Mouse (Mus musculus): ENCODE data around the gene Nipal1. TPM values are rescaled to one million over a fixed set of nuclear protein-coding genes. Genes with fewer than 3 reads are reported as not detected.

The Nipal1 gene
- polyA plus RNA-seq, 1 experiment from 2014 or later = 3.5 TPM

DNA sequence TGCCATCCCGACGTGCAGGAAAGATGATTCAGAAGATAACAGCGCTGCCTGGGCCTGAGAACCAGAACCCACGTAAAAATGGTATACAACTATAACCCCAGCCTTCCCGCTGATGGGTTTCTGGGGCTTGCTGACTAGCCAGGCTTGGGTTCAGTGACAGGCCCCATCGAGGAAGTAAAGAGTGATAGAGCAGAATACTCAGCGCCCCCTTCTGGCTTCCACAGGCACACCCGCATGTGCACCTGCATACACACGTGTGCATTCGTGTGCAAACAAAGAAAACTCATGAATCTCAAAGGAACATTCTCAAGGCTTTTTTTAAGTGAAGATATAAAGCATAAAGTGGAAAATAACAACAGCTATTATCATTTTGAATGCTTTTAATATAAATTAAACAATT, 1.5 kb upstream of the Nipal1 start:
- no peak for ATAC-seq (ENCODE audit: insufficient number of reproducible peaks, insufficient read depth, low FRiP score, low TSS enrichment, low read depth)
- Histone ChIP-seq H3K27ac (no peak overlapping the region), H3K4me1 (peaks cover 7% of the 10 kb centered on the region), H3K9me3 (no peaks in the 10 kb centered on the region), H3K9ac (no peak overlapping the region), H3K4me3 (no peak overlapping the region), H3K27me3 (peaks cover 38% of the 10 kb centered on the region), H3K36me3 (no peaks in the 10 kb centered on the region), H3K4me2 (no peak overlapping the region)
- WGBS = 34% methylated on average over 10 of the region's 10 CpGs

DNA sequence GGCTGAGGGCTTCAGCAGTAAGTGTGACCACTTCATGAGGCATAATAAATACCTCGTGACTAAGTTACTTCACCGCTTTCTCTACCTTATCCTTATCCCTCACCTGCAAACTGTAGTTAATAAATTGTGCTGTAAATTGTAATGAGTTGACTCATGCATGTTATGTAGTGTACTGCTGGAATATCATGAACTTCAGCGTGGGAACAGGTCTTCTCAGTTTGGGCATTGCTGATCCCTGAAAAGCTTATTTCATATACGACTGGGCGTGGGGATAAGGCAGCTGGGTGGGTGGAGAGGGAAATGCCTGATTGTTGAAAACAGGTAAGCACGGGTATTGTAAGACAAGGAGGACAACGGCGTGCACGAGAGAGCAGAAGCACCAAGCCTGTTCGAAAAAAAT, 599 bp upstream of the Nipal1 start:
- ATAC-seq (ENCODE audit: insufficient number of reproducible peaks, insufficient read depth, low FRiP score, low TSS enrichment, low read depth) = no peak
- peaks cover 7% of the 10 kb centered on the region for H3K4me1 ChIP-seq
- no peaks in the 10 kb centered on the region for H3K36me3 ChIP-seq
- H3K9me3 ChIP-seq = no peaks in the 10 kb centered on the region
- H3K4me2 ChIP-seq = peak overlapping the region; percentile 88
- no peak overlapping the region for H3K27ac ChIP-seq
- 0 out of 2 replicates have a peak overlapping the region, but pooled peaks have one; percentile 59 for H3K9ac ChIP-seq
- peak overlapping the region; percentile 52 for H3K4me3 ChIP-seq
- H3K27me3 ChIP-seq = peaks cover 38% of the 10 kb centered on the region
- 30% methylated on average over 10 of the region's 10 CpGs for WGBS

- peak overlapping the region; percentile 88 for H3K4me2 ChIP-seq
- no peaks in the 10 kb centered on the region for H3K36me3 ChIP-seq
- peaks cover 3% of the 10 kb centered on the region; the same call in 1 of the 2 replicates for H3K9me3 ChIP-seq
- H3K4me3 ChIP-seq = peak overlapping the region; percentile 52
- ATAC-seq (ENCODE audit: insufficient number of reproducible peaks, insufficient read depth, low FRiP score, low TSS enrichment, low read depth) = no peak
- peaks cover 7% of the 10 kb centered on the region for H3K4me1 ChIP-seq
- H3K9ac ChIP-seq = peak overlapping the region; percentile 59
- no peak overlapping the region for H3K27ac ChIP-seq
- H3K27me3 ChIP-seq = peaks cover 38% of the 10 kb centered on the region
- 3% methylated on average over 18 of the region's 18 CpGs for WGBS
These were observed 482 bp downstream of the Nipal1 start for GRCm38 (mm10) chr5:72647958-72648595.

GRCm38 (mm10) chr5:72648987-72649735, 1.6 kb downstream of the Nipal1 start:
- no peak for ATAC-seq (ENCODE audit: insufficient number of reproducible peaks, insufficient read depth, low FRiP score, low TSS enrichment, low read depth)
- Histone ChIP-seq H3K4me2 (no peak overlapping the region), H3K4me3 (no peak overlapping the region), H3K36me3 (no peaks in the 10 kb centered on the region), H3K9ac (no peak overlapping the region), H3K9me3 (peaks cover 3% of the 10 kb centered on the region; the same call in 1 of the 2 replicates), H3K4me1 (peaks cover 7% of the 10 kb centered on the region), H3K27me3 (peaks cover 38% of the 10 kb centered on the region), H3K27ac (no peak overlapping the region)
- 83% methylated on average over 9 of the region's 9 CpGs for WGBS

- peaks cover 6% of the 10 kb centered on the region; the same call in 1 of the 2 replicates for H3K4me1 ChIP-seq
- H3K4me2 ChIP-seq = no peak overlapping the region
- H3K36me3 ChIP-seq = no peaks in the 10 kb centered on the region
- H3K9ac ChIP-seq = no peak overlapping the region
- no peak overlapping the region for H3K27ac ChIP-seq
- H3K4me3 ChIP-seq = no peak overlapping the region
- ATAC-seq (ENCODE audit: insufficient number of reproducible peaks, insufficient read depth, low FRiP score, low TSS enrichment, low read depth) = no peak
- whole genome bisulfite sequencing = 79% methylated on average over 10 of the region's 10 CpGs
- H3K27me3 ChIP-seq = peaks cover 14% of the 10 kb centered on the region
- peaks cover 3% of the 10 kb centered on the region; the same call in 1 of the 2 replicates for H3K9me3 ChIP-seq
These were observed 5.6 kb downstream of the Nipal1 start for GRCm38 (mm10) chr5:72653068-72653674.

DNA sequence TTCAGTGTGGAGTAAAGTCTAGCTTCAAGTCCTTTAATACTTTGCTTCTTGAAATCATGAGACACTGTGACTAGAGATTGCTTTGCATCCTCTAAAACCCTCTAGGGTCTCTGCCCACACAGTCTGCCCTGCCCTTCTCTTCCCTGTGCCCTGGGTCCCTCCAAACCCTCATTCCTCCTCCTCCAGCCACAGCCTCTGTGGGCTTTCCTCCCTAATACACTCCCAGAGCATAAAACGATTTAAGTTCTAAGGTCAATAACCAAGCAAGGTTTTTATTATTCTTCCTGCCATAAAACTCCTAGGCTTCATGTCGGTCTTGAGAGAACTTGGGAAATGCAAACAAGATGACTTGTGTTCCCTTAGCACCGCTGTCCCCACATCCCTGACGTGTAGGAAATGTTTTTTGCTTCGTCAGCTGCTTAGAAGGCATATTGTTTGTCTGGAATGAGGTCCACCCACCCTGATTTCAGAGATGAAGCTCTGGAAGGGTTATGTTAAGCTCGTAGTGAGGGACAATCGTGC, 8.7 kb downstream of the Nipal1 start:
- peaks cover 3% of the 10 kb centered on the region; the same call in 1 of the 2 replicates for H3K9me3 ChIP-seq
- H3K4me1 ChIP-seq = 0 out of 2 replicates have a peak, but pooled peaks cover 5% of the 10 kb centered on the region
- no peak overlapping the region for H3K9ac ChIP-seq
- no peak overlapping the region for H3K4me3 ChIP-seq
- H3K27ac ChIP-seq = no peak overlapping the region
- no peaks in the 10 kb centered on the region for H3K27me3 ChIP-seq
- no peak overlapping the region for H3K4me2 ChIP-seq
- no peaks in the 10 kb centered on the region for H3K36me3 ChIP-seq
- no peak for ATAC-seq (ENCODE audit: insufficient number of reproducible peaks, insufficient read depth, low FRiP score, low TSS enrichment, low read depth)
- 48% methylated on average over 7 of the region's 7 CpGs for WGBS

GRCm38 (mm10) chr5:72658375-72658774, 10.8 kb downstream of the Nipal1 start:
- Histone ChIP-seq H3K27ac (no peak overlapping the region), H3K4me3 (no peak overlapping the region), H3K36me3 (no peaks in the 10 kb centered on the region), H3K9ac (no peak overlapping the region), H3K4me1 (0 out of 2 replicates have a peak, but pooled peaks cover 5% of the 10 kb centered on the region), H3K27me3 (no peaks in the 10 kb centered on the region), H3K9me3 (no peaks in the 10 kb centered on the region), H3K4me2 (no peak overlapping the region)
- 91% methylated on average over 13 of the region's 13 CpGs for WGBS
- ATAC-seq (ENCODE audit: insufficient number of reproducible peaks, insufficient read depth, low FRiP score, low TSS enrichment, low read depth) = no peak

DNA sequence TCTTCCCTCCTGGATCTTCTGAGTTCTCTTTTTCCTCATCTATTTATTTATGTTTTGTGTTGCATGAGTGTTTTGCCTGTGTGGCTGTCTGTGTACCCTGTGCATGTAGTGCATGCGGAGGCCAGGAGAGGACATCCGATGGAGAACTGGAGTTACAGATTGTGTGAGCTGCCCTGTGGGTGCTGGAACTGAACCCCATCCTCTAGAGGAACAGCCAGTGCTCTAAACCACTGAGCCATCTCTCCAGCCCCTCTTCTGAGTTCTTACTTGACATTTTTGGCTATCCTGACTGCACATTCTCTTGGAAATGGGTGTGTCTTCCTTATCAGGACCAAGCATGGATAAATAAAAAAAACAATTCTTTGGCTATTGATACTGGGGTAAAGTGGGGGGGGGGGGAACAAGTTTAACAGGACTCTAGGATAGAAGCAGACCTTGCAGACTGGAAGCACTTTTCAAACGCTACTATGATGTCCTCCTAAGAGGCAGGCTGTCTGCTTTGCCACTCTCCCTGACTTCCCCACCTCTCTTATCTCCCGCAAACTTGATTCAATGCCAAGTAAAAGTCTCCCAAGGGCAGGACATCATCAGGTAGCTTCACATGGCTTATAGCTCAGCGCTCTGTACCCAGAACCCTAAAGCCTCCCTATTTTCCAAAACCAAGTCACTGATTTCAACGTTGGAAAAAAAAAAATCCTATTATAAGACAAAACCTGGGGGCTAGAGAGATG, 13.6 kb downstream of the Nipal1 start:
- no peaks in the 10 kb centered on the region for H3K9me3 ChIP-seq
- no peak overlapping the region for H3K4me3 ChIP-seq
- 82% methylated on average over 6 of the region's 6 CpGs for WGBS
- ATAC-seq (ENCODE audit: insufficient number of reproducible peaks, insufficient read depth, low FRiP score, low TSS enrichment, low read depth) = no peak
- no peaks in the 10 kb centered on the region for H3K27me3 ChIP-seq
- H3K9ac ChIP-seq = no peak overlapping the region
- 0 out of 2 replicates have a peak, but pooled peaks cover 4% of the 10 kb centered on the region for H3K4me1 ChIP-seq
- H3K36me3 ChIP-seq = no peaks in the 10 kb centered on the region
- H3K4me2 ChIP-seq = no peak overlapping the region
- no peak overlapping the region for H3K27ac ChIP-seq

- H3K9me3 ChIP-seq = no peaks in the 10 kb centered on the region
- no peak overlapping the region for H3K4me2 ChIP-seq
These were observed 16.5 kb downstream of the Nipal1 start for GRCm38 (mm10) chr5:72664126-72664525.

GRCm38 (mm10) chr5:72664854-72665253, 17.3 kb downstream of the Nipal1 start:
- Histone ChIP-seq H3K27ac (no peak overlapping the region), H3K27me3 (no peaks in the 10 kb centered on the region), H3K4me3 (no peak overlapping the region), H3K4me1 (no peaks in the 10 kb centered on the region), H3K4me2 (no peak overlapping the region), H3K9ac (no peak overlapping the region), H3K36me3 (no peaks in the 10 kb centered on the region), H3K9me3 (no peaks in the 10 kb centered on the region)
- 57% methylated on average over 3 of the region's 3 CpGs for WGBS
- no peak for ATAC-seq (ENCODE audit: insufficient number of reproducible peaks, insufficient read depth, low FRiP score, low TSS enrichment, low read depth)

More at GRCm38 (mm10) chr5:72664126-72664525, 16.5 kb downstream of the Nipal1 start:
- Histone ChIP-seq H3K36me3 (no peaks in the 10 kb centered on the region), H3K4me3 (no peak overlapping the region), H3K27me3 (no peaks in the 10 kb centered on the region), H3K9ac (no peak overlapping the region), H3K4me1 (no peaks in the 10 kb centered on the region), H3K27ac (no peak overlapping the region)
- WGBS = 87% methylated on average over 5 of the region's 5 CpGs
- ATAC-seq (ENCODE audit: insufficient number of reproducible peaks, insufficient read depth, low FRiP score, low TSS enrichment, low read depth) = no peak

DNA sequence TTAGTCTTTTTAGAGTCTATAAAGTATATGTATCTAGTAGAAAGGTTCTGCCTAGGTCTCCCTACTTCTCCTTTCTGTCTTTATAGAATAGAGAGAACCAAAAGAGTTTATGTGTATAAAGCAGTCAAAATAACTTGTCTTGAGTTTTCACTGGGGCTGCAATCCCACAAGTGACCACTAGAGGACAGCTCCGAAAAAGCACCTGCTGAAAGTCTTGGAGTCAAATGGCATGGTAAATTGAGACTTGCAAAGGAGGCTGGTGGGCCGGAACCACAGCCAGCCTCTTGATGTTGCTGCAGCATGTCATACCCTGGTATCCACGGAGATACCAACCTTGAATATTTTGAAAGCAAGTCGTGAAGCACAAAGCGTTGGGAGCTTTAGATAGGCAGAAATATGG, 17.7 kb downstream of the Nipal1 start:
- Histone ChIP-seq H3K27ac (no peak overlapping the region), H3K9ac (no peak overlapping the region), H3K4me3 (no peak overlapping the region), H3K4me1 (no peaks in the 10 kb centered on the region), H3K36me3 (no peaks in the 10 kb centered on the region), H3K9me3 (no peaks in the 10 kb centered on the region), H3K4me2 (no peak overlapping the region), H3K27me3 (no peaks in the 10 kb centered on the region)
- 17% methylated on average over 5 of the region's 5 CpGs for WGBS
- ATAC-seq (ENCODE audit: insufficient number of reproducible peaks, insufficient read depth, low FRiP score, low TSS enrichment, low read depth) = no peak

Data from embryonic facial prominence, embryonic 13.5 days (tissue).